Mouse (Mus musculus): Measurements from ENCODE around the gene Tnfrsf14. TPM values are rescaled to one million over a fixed set of nuclear protein-coding genes. Genes with fewer than 3 reads are reported as not detected.

Tnfrsf14 gene
- total RNA-seq, 1 experiment, result 0.85 TPM

GRCm38 (mm10) chr4:154880730-154881129 lies 47.6 kb downstream of the Tnfrsf14 start:
- no peaks in the 10 kb centered on the region for H3K36me3 ChIP-seq (ENCODE audit: control insufficient read depth, insufficient read depth, low read length, poor library complexity, severe bottlenecking)
- H3K4me1 ChIP-seq (ENCODE audit: control insufficient read depth in 2 of 2, insufficient read depth in 2 of 2, low read length in 2 of 2, poor library complexity in 1 of 2), result peaks cover 0 to 8% of the 10 kb centered on the region in 2 experiments; a peak in 1 of 4 replicates
- no peak overlapping the region for H3K4me3 ChIP-seq (ENCODE audit: insufficient read depth in 1 of 2, low read depth in 1 of 2, low read length in 2 of 2, poor library complexity in 1 of 2, severe bottlenecking in 1 of 2)
- in situ Hi-C loops (cut with MboI; ENCODE audit: low sequenced_read_pairs in 2 of 2, unreplicated experiment in 2 of 2), result loop anchor here (5.0 to 25.0 kb wide), 3 partner anchors 184 to 357 kb away; partner anchors contain the start of genes Pex10 (in 2 of the 2) and Faap20 (in 1 of the 2)
- no peaks in the 10 kb centered on the region for H3K9me3 ChIP-seq (ENCODE audit: control insufficient read depth, insufficient read depth, low read depth, low read length)
- no peak overlapping the region for H3K9ac ChIP-seq (ENCODE audit: insufficient read depth, low read depth, low read length, poor library complexity, severe bottlenecking)
- DNase-seq (ENCODE audit: low read depth, low spot score), result no peak
- TF ChIP-seq ZNF384 (IDR thresholded peaks at IDR 0.05; ENCODE audit: low read depth, low read length) (no peak), MAFK (IDR thresholded peaks at IDR 0.05; ENCODE audit: insufficient read depth, low read depth, low read length) (no peak), CHD2 (IDR thresholded peaks at IDR 0.05; ENCODE audit: low read depth, low read length) (no peak), ZC3H11A (IDR thresholded peaks at IDR 0.05; ENCODE audit: borderline replicate concordance, low read depth, low read length) (no peak), HCFC1 (IDR thresholded peaks at IDR 0.05; ENCODE audit: borderline replicate concordance, insufficient read depth, low read length) (no peak)
- no peak overlapping the region for H3K27ac ChIP-seq (ENCODE audit: insufficient read depth, low read depth, low read length, poor library complexity, severe bottlenecking)

- Histone ChIP-seq H3K27ac (ENCODE audit: insufficient read depth, low read depth, low read length, poor library complexity, severe bottlenecking) (no peak overlapping the region), H3K4me3 (ENCODE audit: insufficient read depth in 1 of 2, low read depth in 1 of 2, low read length in 2 of 2, poor library complexity in 1 of 2, severe bottlenecking in 1 of 2) (peak overlapping the region; percentile 33 to 35; a peak in 2 of 4 replicates), H3K4me1 (ENCODE audit: control insufficient read depth in 2 of 2, insufficient read depth in 2 of 2, low read length in 2 of 2, poor library complexity in 1 of 2) (peaks cover 0 to 7% of the 10 kb centered on the region in 2 experiments; a peak in 1 of 4 replicates), H3K9me3 (ENCODE audit: control insufficient read depth, insufficient read depth, low read depth, low read length) (no peaks in the 10 kb centered on the region), H3K9ac (ENCODE audit: insufficient read depth, low read depth, low read length, poor library complexity, severe bottlenecking) (no peak overlapping the region), H3K36me3 (ENCODE audit: control insufficient read depth, insufficient read depth, low read length, poor library complexity, severe bottlenecking) (no peaks in the 10 kb centered on the region)
- in situ Hi-C loops (cut with MboI; ENCODE audit: low sequenced_read_pairs in 2 of 2, unreplicated experiment in 2 of 2), result loop anchor here in 1 of 2 experiments (25.0 kb wide), 1 partner anchor 359 kb away; the partner anchor contains the start of gene Faap20
- TF ChIP-seq ZC3H11A (IDR thresholded peaks at IDR 0.05; ENCODE audit: borderline replicate concordance, low read depth, low read length), result no peak
- no peak for TF ChIP-seq HCFC1 (IDR thresholded peaks at IDR 0.05; ENCODE audit: borderline replicate concordance, insufficient read depth, low read length)
- no peak for TF ChIP-seq MAFK (IDR thresholded peaks at IDR 0.05; ENCODE audit: insufficient read depth, low read depth, low read length)
- TF ChIP-seq ZNF384 (IDR thresholded peaks at IDR 0.05; ENCODE audit: low read depth, low read length), result no peak
- TF ChIP-seq CHD2 (IDR thresholded peaks at IDR 0.05; ENCODE audit: low read depth, low read length), result no peak
- peak; percentile 93 for DNase-seq (ENCODE audit: low read depth, low spot score)
Measured at GRCm38 (mm10) chr4:154877864-154878548, 50.4 kb downstream of the Tnfrsf14 start.

- Histone ChIP-seq H3K9ac (ENCODE audit: insufficient read depth, low read depth, low read length, poor library complexity, severe bottlenecking) (no peak overlapping the region), H3K4me3 (ENCODE audit: insufficient read depth in 1 of 2, low read depth in 1 of 2, low read length in 2 of 2, poor library complexity in 1 of 2, severe bottlenecking in 1 of 2) (no peak overlapping the region), H3K9me3 (ENCODE audit: control insufficient read depth, insufficient read depth, low read depth, low read length) (no peaks in the 10 kb centered on the region), H3K36me3 (ENCODE audit: control insufficient read depth, insufficient read depth, low read length, poor library complexity, severe bottlenecking) (no peaks in the 10 kb centered on the region), H3K4me1 (ENCODE audit: control insufficient read depth in 2 of 2, insufficient read depth in 2 of 2, low read length in 2 of 2, poor library complexity in 1 of 2) (peaks cover 0 to 10% of the 10 kb centered on the region in 2 experiments; a peak in 1 of 4 replicates), H3K27ac (ENCODE audit: insufficient read depth, low read depth, low read length, poor library complexity, severe bottlenecking) (no peak overlapping the region)
- no peak for TF ChIP-seq ZC3H11A (IDR thresholded peaks at IDR 0.05; ENCODE audit: borderline replicate concordance, low read depth, low read length)
- no peak for TF ChIP-seq MAFK (IDR thresholded peaks at IDR 0.05; ENCODE audit: insufficient read depth, low read depth, low read length)
- no peak for TF ChIP-seq HCFC1 (IDR thresholded peaks at IDR 0.05; ENCODE audit: borderline replicate concordance, insufficient read depth, low read length)
- TF ChIP-seq CHD2 (IDR thresholded peaks at IDR 0.05; ENCODE audit: low read depth, low read length), result no peak
- TF ChIP-seq ZNF384 (IDR thresholded peaks at IDR 0.05; ENCODE audit: low read depth, low read length), result no peak
- in situ Hi-C loops (cut with MboI; ENCODE audit: low sequenced_read_pairs in 2 of 2, unreplicated experiment in 2 of 2), result no loop called here
- DNase-seq (ENCODE audit: low read depth, low spot score), result no peak
Measured at GRCm38 (mm10) chr4:154873186-154873585, 55.2 kb downstream of the Tnfrsf14 start.

Other genes starting within 250 kb of the Tnfrsf14 start
- 0.22 and 0.26 TPM in 2 replicates for gene Ttc34, start 91.1 kb downstream of the Tnfrsf14 start, total RNA-seq (2012; rRNA removed)
- 2.4 and 3.1 TPM in 2 replicates for gene Mmel1, start 59.0 kb downstream of the Tnfrsf14 start, total RNA-seq (2012; rRNA removed)
- 13.4 and 15.7 TPM in 2 replicates for gene Fam213b, start 29.4 kb downstream of the Tnfrsf14 start, total RNA-seq (2012; rRNA removed)
- gene Hes5, start 32.4 kb upstream of the Tnfrsf14 start, total RNA-seq (2012; rRNA removed), result 0.18 and 1.3 TPM in 2 replicates
- gene Pank4, start 35.6 kb upstream of the Tnfrsf14 start, total RNA-seq (2012; rRNA removed), result 29.3 and 50.1 TPM in 2 replicates
- gene Plch2, start 128.2 kb upstream of the Tnfrsf14 start, total RNA-seq (2012; rRNA removed), result 0.94 and 2.5 TPM in 2 replicates
- gene Pex10, start 138.5 kb upstream of the Tnfrsf14 start, total RNA-seq (2012; rRNA removed), result 38.6 and 61.3 TPM in 2 replicates
- gene Rer1, start 157.8 kb upstream of the Tnfrsf14 start, total RNA-seq (2012; rRNA removed), result 161 and 162 TPM in 2 replicates
- 3.4 and 3.9 TPM in 2 replicates for gene Morn1, start 158.0 kb upstream of the Tnfrsf14 start, total RNA-seq (2012; rRNA removed)

All from ES-E14 (cell line).